Mouse (Mus musculus) C2C12 (cell line): ENCODE results near the gene Rtn4.

Experiments used
- CTCF ChIP-seq: IDR thresholded peaks from one replicate; pipeline ENCODE4 v1.5.1; 2011; ENCODE audit not compliant: control insufficient read depth, insufficient read depth, insufficient read length
- MYOD1 ChIP-seq: IDR thresholded peaks from one replicate; pipeline ENCODE4 v1.6.1; 2011; ENCODE audit warnings: low read depth; ENCODE audit not compliant: control insufficient read depth, insufficient read length

GRCm38 (mm10) chr11:29788499-29788898, 95.8 kb downstream of the Rtn4 start:
- TF ChIP-seq CTCF (no peak), MYOD1 (no peak)
